Mouse (Mus musculus): ENCODE measurements around the gene Bex6.

DNA sequence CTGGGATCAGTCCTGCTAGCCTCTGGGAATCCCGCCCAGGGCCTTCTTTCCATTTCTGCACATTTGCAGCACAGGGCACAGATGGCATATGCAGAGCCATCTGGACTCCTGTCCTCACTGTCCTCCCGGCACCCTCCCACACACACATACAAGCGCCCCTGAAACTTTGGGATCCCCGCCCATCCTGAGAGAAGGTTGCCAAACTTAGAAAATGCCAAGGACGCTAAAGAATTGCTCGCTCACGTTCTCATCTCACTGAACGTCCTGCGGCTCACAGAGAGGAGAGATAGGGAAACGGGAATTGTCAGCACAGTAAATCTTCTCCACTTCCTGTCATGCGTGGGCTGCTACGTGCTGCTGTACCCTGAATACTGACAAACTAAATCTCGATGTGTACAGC, 25.2 kb upstream of the Bex6 start:
- TF ChIP-seq CTCF (IDR thresholded peaks at IDR 0.05; ENCODE audit: borderline replicate concordance, insufficient read depth, low read length): no peak
- no peak for TF ChIP-seq POLR2A (IDR thresholded peaks at IDR 0.05; ENCODE audit: low read depth, low read length)
